ENCODE assay signal across 8 mouse cellular contexts in the genomic region with DNA sequence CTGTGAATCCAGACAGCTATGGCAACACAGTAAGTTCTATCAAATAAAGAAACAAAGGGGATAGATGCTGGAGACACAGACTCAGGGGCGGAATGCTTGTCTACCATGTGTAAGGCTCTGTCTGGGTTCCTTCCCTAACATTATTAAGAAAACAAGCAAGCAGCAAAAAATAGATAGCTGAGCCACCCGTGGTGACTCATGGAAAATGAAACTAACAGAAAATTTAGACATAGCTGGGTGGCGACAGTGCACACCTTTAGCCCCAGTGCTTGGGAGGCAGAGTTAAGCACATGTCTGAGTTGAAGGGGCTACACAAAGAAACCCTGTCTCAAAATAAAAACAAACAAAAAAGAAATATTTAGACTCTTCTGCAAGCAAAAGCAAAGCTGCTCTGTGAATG. TPM values are rescaled to one million over a fixed set of nuclear protein-coding genes. Genes with fewer than 3 reads are reported as not detected.
A peak's percentile ranks its signal among the peaks of the same experiment; 100 is the strongest.
DNase-seq lines count a peak whose midpoint lies in the region; ATAC-seq and TF ChIP-seq lines count a peak whose summit lies in the region.

No protein-coding gene starts in this region.

- 55% methylated on average over 3 of the region's 3 CpGs for WGBS in heart, embryonic 14.5 days
- 31% methylated on average over 3 of the region's 3 CpGs for WGBS in liver, embryonic 12.5 days (ENCODE audit: insufficient replicate concordance)

- H3K9ac ChIP-seq in heart, embryonic 14.5 days (ENCODE audit: low read length) = peak overlapping the region; percentile 85
- peak overlapping the region; percentile 94 for H3K9ac ChIP-seq in liver, embryonic 12.5 days

- DNase-seq in heart, postnatal 4 days = no peak
- no peak for DNase-seq in ovary, postnatal 36 days (ENCODE audit: low spot score)
- DNase-seq in left cerebral cortex, adult 11 months (ENCODE audit: low spot score) = no peak
- DNase-seq in embryo, embryonic 10 days (ENCODE audit: low spot score) = no peak

- no peak for ATAC-seq in heart, embryonic 14.5 days (ENCODE audit: insufficient number of reproducible peaks, insufficient read depth, low FRiP score, low read depth)
- ATAC-seq in erythroblast, adult 5-6 weeks (replicated peaks; ENCODE audit: low FRiP score, poor library complexity, severe bottlenecking) = peak; percentile 67
- ATAC-seq in liver, embryonic 12.5 days = no peak

- H3K4me2 ChIP-seq in heart, embryonic 14.5 days (ENCODE audit: low read length) = peak overlapping the region; percentile 68
- H3K4me2 ChIP-seq in liver, embryonic 12.5 days = peak overlapping the region; percentile 85

- H3K4me3 ChIP-seq in heart, embryonic 14.5 days (ENCODE audit: control insufficient read depth in 1 of 2, insufficient read depth in 1 of 2, low read depth in 1 of 2, low read length in 2 of 2) = peak overlapping the region in 1 of 2 experiments; percentile 70; a peak in 2 of 4 replicates
- peak overlapping the region; percentile 93 for H3K4me3 ChIP-seq in E14TG2a.4 (replicated peaks; ENCODE audit: low read length)
- peak overlapping the region; percentile 96 for H3K4me3 ChIP-seq in liver, embryonic 12.5 days

- H3K27me3 ChIP-seq in heart, embryonic 14.5 days (ENCODE audit: control insufficient read depth, insufficient read depth, low read length) = no peaks in the 10 kb centered on the region
- H3K27me3 ChIP-seq in E14TG2a.4 (ENCODE audit: insufficient read depth, low read length) = no peaks in the 10 kb centered on the region
- H3K27me3 ChIP-seq in liver, embryonic 12.5 days (replicated peaks) = no peaks in the 10 kb centered on the region

- H3K9me3 ChIP-seq in heart, embryonic 14.5 days (ENCODE audit: control insufficient read depth, low read length) = no peaks in the 10 kb centered on the region
- H3K9me3 ChIP-seq in E14TG2a.4 (ENCODE audit: low read length) = no peaks in the 10 kb centered on the region
- H3K9me3 ChIP-seq in liver, embryonic 12.5 days (replicated peaks) = no peaks in the 10 kb centered on the region

- TF ChIP-seq CTCF in E14TG2a.4 (conservative IDR thresholded peaks at IDR 0.05; ENCODE audit: low read length) = no peak

- H3K36me3 ChIP-seq in heart, embryonic 14.5 days (ENCODE audit: control insufficient read depth, insufficient read depth, low read length) = peaks cover 55% of the 10 kb centered on the region
- H3K36me3 ChIP-seq in E14TG2a.4 (ENCODE audit: insufficient read depth, low read length) = peaks cover 68% of the 10 kb centered on the region
- peaks cover 68% of the 10 kb centered on the region for H3K36me3 ChIP-seq in liver, embryonic 12.5 days

- peaks cover 2 to 30% of the 10 kb centered on the region in 2 experiments; a peak in 2 of 4 replicates for H3K4me1 ChIP-seq in heart, embryonic 14.5 days (ENCODE audit: control insufficient read depth in 2 of 2, insufficient read depth in 2 of 2, low read length in 2 of 2)
- peaks cover 26% of the 10 kb centered on the region for H3K4me1 ChIP-seq in E14TG2a.4 (replicated peaks; ENCODE audit: low read depth, low read length)
- H3K4me1 ChIP-seq in liver, embryonic 12.5 days = peaks cover 61% of the 10 kb centered on the region

- no peak overlapping the region for H3K27ac ChIP-seq in heart, embryonic 14.5 days (replicated peaks in 1 of 2; ENCODE audit: control insufficient read depth in 1 of 2, insufficient read depth in 1 of 2, low read depth in 2 of 2, low read length in 2 of 2)
- peak overlapping the region; percentile 91 for H3K27ac ChIP-seq in liver, embryonic 12.5 days

RNA-seq across cellular contexts. Expression of a gene that starts 2.0 kb away (rescaled TPM):
- 138 and 155 TPM in 2 replicates for polyA plus RNA-seq in heart, embryonic 14.5 days (2014; fragmentation: Nextera tagmentation; extraction: Ambion mirVana)
- total RNA-seq in heart, postnatal 4 days (2021) = 10 to 100 TPM; 85.0 to 85.3 TPM
- total RNA-seq in erythroblast, adult 5-6 weeks (2015; ENCODE audit: low replicate concordance) = 71.5 and 108 TPM in 2 replicates
- total RNA-seq in erythroblast, adult 5-6 weeks (2017; ENCODE audit: low replicate concordance) = 86.1 and 116 TPM in 2 replicates
- polyA plus RNA-seq in liver, embryonic 12.5 days (2016; fragmentation: Nextera tagmentation; extraction: Ambion mirVana) = 343 and 345 TPM in 2 replicates

RNA-seq across cellular contexts. Expression of a gene that starts 29.3 kb away (rescaled TPM):
- 0.07 and 0.09 TPM in 2 replicates for polyA plus RNA-seq in heart, embryonic 14.5 days (2014; fragmentation: Nextera tagmentation; extraction: Ambion mirVana)
- total RNA-seq in heart, postnatal 4 days (2021) = under 1 TPM; 0.14 to 0.52 TPM
- total RNA-seq in erythroblast, adult 5-6 weeks (2015; ENCODE audit: low replicate concordance) = 0.42 and 0.58 TPM in 2 replicates
- 0.14 and 0.34 TPM in 2 replicates for total RNA-seq in erythroblast, adult 5-6 weeks (2017; ENCODE audit: low replicate concordance)
- polyA plus RNA-seq in liver, embryonic 12.5 days (2016; fragmentation: Nextera tagmentation; extraction: Ambion mirVana) = 0.05 TPM in 1 of 2 replicates, not detected in the other

RNA-seq across cellular contexts. Expression of a gene that starts 59.7 kb away (rescaled TPM):
- polyA plus RNA-seq in heart, embryonic 14.5 days (2014; fragmentation: Nextera tagmentation; extraction: Ambion mirVana) = 47.3 and 58.1 TPM in 2 replicates
- 10 to 100 TPM; 56.5 to 57.8 TPM for total RNA-seq in heart, postnatal 4 days (2021)
- 49.9 and 64.6 TPM in 2 replicates for total RNA-seq in erythroblast, adult 5-6 weeks (2015; ENCODE audit: low replicate concordance)
- 49.1 and 57.0 TPM in 2 replicates for total RNA-seq in erythroblast, adult 5-6 weeks (2017; ENCODE audit: low replicate concordance)
- 161 and 166 TPM in 2 replicates for polyA plus RNA-seq in liver, embryonic 12.5 days (2016; fragmentation: Nextera tagmentation; extraction: Ambion mirVana)
